Mouse (Mus musculus) hindbrain, embryonic 10.5 days (tissue): ENCODE data around the gene Sdc4. TPM values are rescaled to one million over a fixed set of nuclear protein-coding genes. Genes with fewer than 3 reads are reported as not detected.

Experiments used
- DNase-seq: peaks from one replicate; pipeline ENCODE4 v3.0.0-alpha.2; 2017; ENCODE audit warnings: low spot score
- H3K27ac ChIP-seq: fragments of 300-500 bp; sonication (generic); 2 replicates; pipeline ENCODE4 v1.5.1; 2016; ENCODE audit warnings: mild to moderate bottlenecking, moderate library complexity
- H3K27me3 ChIP-seq: fragments of 300-500 bp; sonication (generic); 2 replicates; pipeline ENCODE4 v1.6.1; 2016; ENCODE audit warnings: mild to moderate bottlenecking; ENCODE audit not compliant: poor library complexity, insufficient read depth, severe bottlenecking
- H3K36me3 ChIP-seq: fragments of 300-500 bp; sonication (generic); 2 replicates; pipeline ENCODE4 v1.6.1; 2016; ENCODE audit warnings: mild to moderate bottlenecking, moderate library complexity
- H3K4me1 ChIP-seq: fragments of 300-500 bp; sonication (generic); replicated peaks from 2 replicates; pipeline ENCODE4 v1.6.1; 2016; ENCODE audit warnings: mild to moderate bottlenecking
- H3K4me3 ChIP-seq: fragments of 300-500 bp; sonication (generic); 2 replicates; pipeline ENCODE4 v1.5.1; 2016; ENCODE audit warnings: mild to moderate bottlenecking, moderate library complexity
- H3K9me3 ChIP-seq: fragments of 300-500 bp; sonication (generic); 2 replicates; pipeline ENCODE4 v1.6.1; 2016; ENCODE audit warnings: mild to moderate bottlenecking, moderate library complexity
- WGBS: fragments of 180-500 bp; shearing (Covaris S2); methylation state at CpG from one replicate; pipeline ENCODE4 v1.1.7; 2016; 5-methylcytosine and 5-hydroxymethylcytosine counted together
- polyA plus RNA-seq: library from polyadenylated mRNA; unstranded; fragments of >200 nt; fragmentation: Nextera tagmentation; extraction: Ambion mirVana; gene quantifications from 2 replicates; pipeline ENCODE4 v1.2.1, GENCODE M21; 2016

Gene Sdc4
- polyA plus RNA-seq, 1 experiment from 2014 or later = 14.8 TPM

DNA sequence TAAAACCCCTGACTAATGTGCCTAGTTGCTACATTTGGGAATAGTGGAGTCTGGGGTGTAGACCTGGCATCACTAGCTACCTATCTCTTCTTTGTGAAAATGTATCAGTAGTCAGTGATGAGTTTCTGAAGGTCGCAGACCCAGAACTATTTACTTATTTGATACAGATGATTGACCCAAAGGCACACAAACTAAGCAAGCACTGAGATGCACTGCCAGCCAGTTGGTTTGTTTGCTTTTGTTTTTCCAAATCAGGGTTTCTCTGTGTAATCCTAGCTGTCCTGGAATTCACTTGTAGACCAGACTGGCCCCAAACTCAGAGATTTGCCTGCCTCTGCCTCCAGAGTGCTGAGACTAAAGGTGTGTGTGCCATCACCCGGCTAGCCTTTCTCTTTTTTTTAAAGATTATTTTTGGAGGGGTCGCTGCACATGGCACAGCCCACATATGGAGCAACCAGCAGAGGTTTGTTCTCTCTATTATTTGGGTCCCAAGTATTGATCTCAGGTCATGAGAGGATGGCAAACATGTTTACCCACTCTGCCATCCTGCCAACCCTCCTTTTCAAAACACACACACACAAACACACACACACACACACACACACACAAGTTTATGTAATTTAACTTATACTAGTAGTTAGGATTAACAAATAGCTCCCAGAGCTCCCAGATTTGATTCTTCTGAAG, 1.9 kb upstream of the Sdc4 start:
- Histone ChIP-seq H3K4me1 (peaks cover 32% of the 10 kb centered on the region), H3K4me3 (no peak overlapping the region), H3K27me3 (peaks cover 17% of the 10 kb centered on the region), H3K27ac (no peak overlapping the region), H3K36me3 (no peaks in the 10 kb centered on the region), H3K9me3 (no peaks in the 10 kb centered on the region)
- WGBS = 87% methylated on average over 3 of the region's 3 CpGs
- DNase-seq = no peak

DNA sequence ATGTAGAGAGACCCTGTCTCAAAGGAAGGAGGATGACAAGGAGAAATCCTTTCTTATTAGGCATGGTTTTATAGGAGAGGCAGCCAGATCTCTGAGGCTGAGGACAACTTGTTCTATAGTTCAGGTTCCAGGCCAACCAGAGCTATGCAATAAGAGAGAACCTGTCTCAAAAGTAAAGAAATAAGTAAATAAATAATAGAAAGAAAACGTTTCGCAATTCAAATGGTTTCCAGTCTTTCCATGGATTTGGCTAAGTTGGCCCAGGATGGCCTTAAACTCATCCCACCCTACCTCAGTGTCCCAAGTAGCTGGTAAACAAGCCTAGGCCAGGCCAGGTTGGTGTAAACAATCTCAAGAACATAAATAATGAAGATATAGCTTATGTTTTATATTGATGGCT, 1.0 kb upstream of the Sdc4 start:
- DNase-seq = no peak
- H3K4me3 ChIP-seq = no peak overlapping the region
- no peaks in the 10 kb centered on the region for H3K36me3 ChIP-seq
- H3K27ac ChIP-seq = no peak overlapping the region
- 81% methylated on average over 2 of the region's 2 CpGs for WGBS
- peaks cover 37% of the 10 kb centered on the region for H3K4me1 ChIP-seq
- peaks cover 23% of the 10 kb centered on the region for H3K27me3 ChIP-seq
- H3K9me3 ChIP-seq = no peaks in the 10 kb centered on the region

DNA sequence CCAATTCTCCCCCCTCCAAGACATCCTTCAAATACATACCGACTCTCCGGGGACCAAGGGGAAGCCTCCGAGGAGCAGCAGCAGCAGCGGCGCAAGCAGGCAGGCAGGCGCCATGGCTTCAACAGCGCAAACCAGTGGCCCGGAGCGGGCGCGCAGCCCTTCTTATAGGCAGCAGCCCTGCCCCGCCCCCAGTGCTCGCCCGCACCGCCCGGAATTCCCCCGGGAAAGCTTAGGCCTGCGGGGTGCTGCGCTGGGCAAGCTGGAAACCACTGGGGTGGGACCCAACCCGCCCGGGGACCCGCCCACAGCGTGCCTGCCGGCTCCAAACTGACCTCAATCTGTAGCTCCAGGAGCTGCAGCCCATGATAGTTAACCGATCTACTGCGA, 643 bp downstream of the Sdc4 start:
- Histone ChIP-seq H3K4me1 (peaks cover 37% of the 10 kb centered on the region), H3K4me3 (peak overlapping the region; percentile 70), H3K27ac (peak overlapping the region; percentile 88), H3K9me3 (no peaks in the 10 kb centered on the region), H3K27me3 (peaks cover 26% of the 10 kb centered on the region), H3K36me3 (no peaks in the 10 kb centered on the region)
- under 1% methylated on average over 26 of the region's 26 CpGs for WGBS
- peak; percentile 85 for DNase-seq

DNA sequence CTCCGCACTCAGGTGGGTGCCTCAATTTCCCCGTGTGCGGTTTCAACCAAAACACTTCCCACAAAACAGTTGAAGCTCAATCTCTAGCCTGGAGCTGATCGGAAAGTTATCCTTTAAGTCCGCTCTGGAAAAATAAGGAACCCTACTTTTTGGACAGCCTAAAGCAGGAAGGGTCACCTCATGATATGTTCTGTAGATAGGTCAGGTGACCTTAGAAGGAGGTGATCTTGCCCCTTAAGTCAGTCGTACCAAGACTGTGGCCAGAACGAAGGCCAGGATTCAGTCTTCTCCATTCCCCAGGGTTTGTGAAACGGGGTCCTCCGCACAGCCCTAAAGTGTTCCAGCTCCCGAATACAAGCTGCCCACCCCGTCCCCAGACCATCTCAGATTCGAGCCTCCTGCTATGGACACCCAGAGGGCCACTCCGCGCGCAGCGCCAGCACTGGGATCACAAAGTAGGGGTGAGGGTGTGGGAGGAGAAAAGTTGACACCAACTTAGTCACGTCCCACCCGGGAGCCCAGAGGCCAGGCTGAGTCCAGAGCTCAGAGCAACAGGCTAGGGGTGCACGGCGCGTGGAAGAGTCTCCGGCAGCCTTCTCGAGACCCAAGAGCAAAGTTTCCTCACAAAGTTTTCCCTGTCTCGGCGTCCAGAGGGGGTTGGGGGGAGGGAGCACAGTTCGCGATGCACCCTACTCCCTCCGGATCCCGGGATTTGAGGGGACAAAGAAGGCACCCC, 1.2 kb downstream of the Sdc4 start:
- H3K36me3 ChIP-seq = no peaks in the 10 kb centered on the region
- peak overlapping the region; percentile 88 for H3K27ac ChIP-seq
- H3K4me1 ChIP-seq = peaks cover 37% of the 10 kb centered on the region
- no peak for DNase-seq
- H3K4me3 ChIP-seq = peak overlapping the region; percentile 70
- peaks cover 26% of the 10 kb centered on the region for H3K27me3 ChIP-seq
- 2% methylated on average over 29 of the region's 29 CpGs for WGBS
- H3K9me3 ChIP-seq = no peaks in the 10 kb centered on the region

DNA sequence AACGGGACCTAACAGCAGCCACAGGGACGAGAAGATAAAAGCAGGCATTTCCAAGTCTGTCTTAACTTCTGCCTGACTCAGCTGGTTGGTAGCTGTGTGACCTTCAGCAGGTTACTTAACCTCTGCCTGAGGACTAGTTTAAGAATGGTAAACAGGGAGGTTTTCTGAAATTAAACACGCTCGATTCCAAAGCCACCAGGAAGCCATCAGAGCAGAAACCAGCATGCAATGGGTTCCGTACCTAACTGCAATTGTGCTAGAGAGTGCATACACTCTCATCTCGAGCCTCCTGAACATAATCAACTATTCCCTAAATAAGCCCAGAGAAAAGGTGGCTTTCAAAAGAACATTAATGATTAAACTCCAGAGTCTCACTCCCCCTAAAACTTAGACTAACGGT, 2.0 kb downstream of the Sdc4 start:
- Histone ChIP-seq H3K36me3 (no peaks in the 10 kb centered on the region), H3K27ac (no peak overlapping the region), H3K9me3 (no peaks in the 10 kb centered on the region), H3K4me1 (peaks cover 42% of the 10 kb centered on the region), H3K4me3 (peak overlapping the region; percentile 70), H3K27me3 (peaks cover 26% of the 10 kb centered on the region)
- WGBS = 27% methylated on average over 7 of the region's 7 CpGs
- no peak for DNase-seq

DNA sequence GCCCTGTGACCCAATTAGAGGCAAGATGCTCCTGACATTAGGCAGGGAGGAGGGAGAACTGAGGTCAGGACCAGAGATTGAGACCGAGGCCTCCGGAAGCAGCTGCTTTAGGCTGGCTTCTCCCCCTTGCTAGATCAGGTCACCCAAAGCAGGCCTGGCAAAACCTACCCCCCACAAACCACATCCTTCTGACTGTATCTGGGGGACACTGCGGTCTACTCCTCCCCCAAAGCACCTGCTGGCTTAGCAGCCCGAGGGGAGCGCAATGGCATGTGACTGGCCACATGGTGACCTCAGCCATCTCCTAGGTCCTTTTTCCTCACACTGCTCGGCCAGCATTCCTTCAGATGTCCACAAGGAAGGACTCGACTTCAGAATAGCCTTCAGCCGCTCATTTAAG, 2.5 kb downstream of the Sdc4 start:
- H3K27ac ChIP-seq = no peak overlapping the region
- peaks cover 26% of the 10 kb centered on the region for H3K27me3 ChIP-seq
- DNase-seq = no peak
- 34% methylated on average over 8 of the region's 8 CpGs for WGBS
- H3K4me1 ChIP-seq = peaks cover 48% of the 10 kb centered on the region
- no peaks in the 10 kb centered on the region for H3K36me3 ChIP-seq
- H3K9me3 ChIP-seq = no peaks in the 10 kb centered on the region
- peak overlapping the region; percentile 70 for H3K4me3 ChIP-seq

DNA sequence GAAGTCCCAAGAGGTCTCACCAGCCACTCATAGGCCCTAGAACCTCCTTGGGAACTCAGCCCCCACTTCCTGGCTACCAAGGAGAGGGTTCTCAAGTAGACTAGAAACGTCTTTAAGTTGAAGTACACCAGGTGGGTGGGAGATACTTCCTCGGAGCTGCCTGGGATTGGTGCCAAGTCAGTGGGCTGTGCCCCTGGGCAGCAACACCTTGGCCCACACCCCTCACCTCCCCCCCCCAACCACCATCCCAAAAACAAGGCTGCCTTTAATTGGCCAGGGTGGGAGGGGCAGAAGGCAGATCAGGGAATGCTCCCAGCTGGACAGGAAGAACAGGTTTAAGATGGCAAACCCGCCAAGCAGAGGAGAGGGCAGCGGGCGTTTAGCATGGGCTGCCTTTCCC, 3.4 kb downstream of the Sdc4 start:
- Histone ChIP-seq H3K36me3 (no peaks in the 10 kb centered on the region), H3K9me3 (no peaks in the 10 kb centered on the region), H3K4me1 (peaks cover 55% of the 10 kb centered on the region), H3K27me3 (peaks cover 26% of the 10 kb centered on the region), H3K27ac (no peak overlapping the region), H3K4me3 (no peak overlapping the region)
- 78% methylated on average over 5 of the region's 5 CpGs for WGBS
- DNase-seq = no peak

DNA sequence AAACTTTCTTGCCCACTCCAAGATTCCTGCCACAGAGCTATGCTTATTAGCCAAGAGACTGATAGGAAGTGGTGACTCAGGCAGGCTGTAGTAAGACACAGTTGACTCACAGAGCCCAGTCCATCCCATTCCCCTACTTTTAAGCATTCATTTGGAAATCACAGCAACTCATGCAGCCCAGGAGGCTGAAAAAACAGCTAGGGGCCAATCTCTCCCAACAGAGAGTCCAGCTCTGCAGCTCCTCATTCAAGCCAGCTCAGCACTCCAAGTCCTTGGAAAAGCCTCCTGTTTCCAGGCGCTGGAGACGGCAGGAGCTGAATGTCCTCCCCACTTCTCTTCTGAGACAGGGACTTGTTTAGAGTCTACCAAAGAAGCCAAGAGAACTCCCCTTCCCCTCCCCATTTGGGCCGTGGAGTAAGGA, 4.7 kb downstream of the Sdc4 start:
- Histone ChIP-seq H3K4me3 (no peak overlapping the region), H3K36me3 (no peaks in the 10 kb centered on the region), H3K9me3 (no peaks in the 10 kb centered on the region), H3K27ac (no peak overlapping the region), H3K27me3 (peaks cover 26% of the 10 kb centered on the region), H3K4me1 (peaks cover 60% of the 10 kb centered on the region)
- DNase-seq = no peak
- WGBS = 55% methylated on average over 3 of the region's 3 CpGs

DNA sequence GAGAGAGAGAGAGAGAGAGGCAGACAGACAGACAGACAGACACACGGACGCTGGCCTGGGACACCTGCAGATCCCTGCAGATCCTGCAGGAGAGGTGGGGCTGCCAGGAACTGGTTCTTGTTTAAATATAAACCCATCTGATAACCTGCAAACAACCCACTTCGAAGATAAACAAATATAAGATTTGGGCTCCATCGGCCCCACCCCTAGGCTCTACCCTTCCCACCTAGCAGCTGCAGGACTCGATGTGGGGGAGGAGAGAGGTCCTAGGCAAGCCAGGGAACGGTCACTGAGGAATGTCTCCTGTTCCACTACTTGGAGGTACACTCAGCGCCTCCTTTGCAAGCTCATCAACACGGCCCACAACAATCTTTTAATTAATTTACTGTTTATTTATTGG, 5.4 kb downstream of the Sdc4 start:
- Histone ChIP-seq H3K36me3 (no peaks in the 10 kb centered on the region), H3K4me1 (peaks cover 55% of the 10 kb centered on the region), H3K9me3 (no peaks in the 10 kb centered on the region), H3K27me3 (peaks cover 26% of the 10 kb centered on the region), H3K27ac (no peak overlapping the region), H3K4me3 (no peak overlapping the region)
- WGBS = 71% methylated on average over 8 of the region's 8 CpGs
- no peak for DNase-seq

DNA sequence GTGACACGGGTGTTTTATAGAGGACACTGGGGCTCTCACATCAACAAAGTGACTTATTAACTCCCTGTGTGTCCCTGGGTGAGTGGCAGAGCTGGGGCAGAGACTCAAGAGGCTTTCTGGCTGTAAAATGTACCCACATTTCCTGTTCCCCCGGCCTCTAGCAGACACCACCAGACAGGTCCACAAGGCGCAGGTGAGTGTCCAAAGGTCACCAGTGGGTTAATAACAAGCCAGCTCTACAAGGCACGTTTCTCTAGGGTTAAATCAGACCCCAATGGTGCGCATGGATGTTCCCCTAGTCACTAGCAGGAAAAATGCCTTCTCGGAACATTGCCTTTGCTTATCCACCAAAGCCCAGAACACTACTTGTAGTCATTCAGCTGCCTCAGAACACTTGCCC, 6.0 kb downstream of the Sdc4 start:
- Histone ChIP-seq H3K27ac (no peak overlapping the region), H3K27me3 (peaks cover 26% of the 10 kb centered on the region), H3K4me3 (no peak overlapping the region), H3K9me3 (no peaks in the 10 kb centered on the region), H3K4me1 (peaks cover 55% of the 10 kb centered on the region), H3K36me3 (no peaks in the 10 kb centered on the region)
- no peak for DNase-seq
- WGBS = 80% methylated on average over 6 of the region's 6 CpGs

DNA sequence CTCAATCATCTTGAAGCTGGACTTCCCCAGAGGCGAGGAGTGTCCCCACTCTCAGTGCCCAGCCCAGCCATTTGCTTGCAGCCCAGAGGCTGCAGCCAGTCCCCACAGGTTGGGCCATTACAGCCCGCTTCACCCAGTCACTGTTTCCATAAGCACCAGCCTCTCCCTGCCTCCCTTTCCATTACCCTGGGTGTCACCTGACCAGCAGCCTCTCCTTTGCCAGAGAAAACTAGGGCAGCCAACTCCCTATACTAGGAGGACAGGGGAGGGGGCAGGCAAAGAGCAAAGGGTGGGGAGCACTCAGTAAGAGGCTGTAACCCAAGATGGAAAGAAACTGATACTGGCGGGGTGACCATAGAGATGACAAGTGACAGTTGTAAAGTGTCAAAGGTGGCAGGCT, 6.7 kb downstream of the Sdc4 start:
- Histone ChIP-seq H3K36me3 (no peaks in the 10 kb centered on the region), H3K9me3 (no peaks in the 10 kb centered on the region), H3K4me3 (no peak overlapping the region), H3K27me3 (peaks cover 22% of the 10 kb centered on the region), H3K27ac (peak overlapping the region; percentile 16), H3K4me1 (peaks cover 55% of the 10 kb centered on the region)
- no peak for DNase-seq
- WGBS = 65% methylated on average over 3 of the region's 3 CpGs

DNA sequence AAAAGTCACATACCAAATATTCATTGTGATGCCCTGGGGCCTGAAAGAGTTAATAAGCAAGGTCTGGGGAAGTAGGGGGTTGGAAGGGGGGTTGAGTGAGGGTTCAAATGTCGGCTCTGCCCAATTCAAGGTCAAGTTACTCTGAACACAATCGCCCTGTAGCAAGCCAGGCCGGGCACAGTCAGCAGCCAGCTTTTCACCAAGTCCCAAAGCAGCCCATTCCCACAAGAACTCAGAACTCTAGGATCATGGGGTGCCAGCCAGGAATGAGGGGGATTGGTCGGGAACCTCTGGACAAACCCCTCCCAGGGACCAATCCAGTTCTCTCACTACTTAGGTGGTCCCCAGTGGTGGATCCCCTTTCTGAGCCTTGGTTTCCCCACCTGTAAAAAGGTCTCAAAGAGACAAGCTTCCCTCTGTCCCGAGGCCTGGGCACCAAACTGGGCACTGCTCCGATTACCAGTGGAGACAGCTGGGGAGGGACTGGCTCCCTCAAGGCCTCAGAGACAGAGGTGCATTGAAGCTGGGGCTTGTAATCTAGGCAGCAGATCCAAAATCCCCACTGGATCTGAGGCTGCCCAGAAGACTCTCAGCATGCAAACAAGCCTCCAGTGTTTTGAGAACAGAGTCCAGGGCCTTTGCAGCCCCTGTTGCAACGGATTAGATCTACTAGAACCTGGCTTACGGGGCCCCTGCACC, 7.3 kb downstream of the Sdc4 start:
- Histone ChIP-seq H3K9me3 (no peaks in the 10 kb centered on the region), H3K4me3 (no peak overlapping the region; the same call in 1 of the 2 replicates), H3K27me3 (peaks cover 22% of the 10 kb centered on the region), H3K4me1 (peaks cover 55% of the 10 kb centered on the region), H3K27ac (peak overlapping the region; percentile 16), H3K36me3 (no peaks in the 10 kb centered on the region)
- DNase-seq = no peak
- WGBS = 23% methylated on average over 8 of the region's 8 CpGs
